Mouse (Mus musculus): ENCODE measurements at regions not wholly inside any gene's neighbourhood (a gene's known extent, or its start where the extent isn't known, plus 50 kb on each side); places are given as distances from the start of the nearest gene placed in this dataset.
A peak's percentile ranks its signal among the peaks of the same experiment; 100 is the strongest.

- no peak for DNase-seq (ENCODE audit: low spot score)
- ATAC-seq (ENCODE audit: low read depth), result no peak
- Histone ChIP-seq H3K9ac (ENCODE audit: low read depth, low read length) (no peak overlapping the region), H3K36me3 (ENCODE audit: control insufficient read depth, insufficient read depth, low read length) (no peaks in the 10 kb centered on the region), H3K4me2 (ENCODE audit: low read depth, low read length) (no peak overlapping the region), H3K9me3 (ENCODE audit: control insufficient read depth, low read length) (no peaks in the 10 kb centered on the region), H3K27ac (replicated peaks; ENCODE audit: low read depth, low read length) (no peak overlapping the region), H3K4me3 (ENCODE audit: low read depth, low read length) (no peak overlapping the region), H3K4me1 (ENCODE audit: control insufficient read depth, insufficient read depth, low read length) (peaks cover 25% of the 10 kb centered on the region), H3K27me3 (replicated peaks; ENCODE audit: control insufficient read depth, insufficient read depth, low read length) (no peaks in the 10 kb centered on the region)
- 50% methylated on average over 5 of the region's 5 CpGs for WGBS
Measured at GRCm38 (mm10) chr15:93732825-93733224, 137.1 kb upstream of the Prickle1 start.

- H3K36me3 ChIP-seq (ENCODE audit: control insufficient read depth, insufficient read depth, low read length), result no peaks in the 10 kb centered on the region
- 42% methylated on average over 6 of the region's 6 CpGs for WGBS
- no peaks in the 10 kb centered on the region for H3K9me3 ChIP-seq (ENCODE audit: control insufficient read depth, low read length)
- no peak overlapping the region for H3K4me2 ChIP-seq (ENCODE audit: low read depth, low read length)
- no peak for ATAC-seq (ENCODE audit: low read depth)
- peaks cover 25% of the 10 kb centered on the region for H3K4me1 ChIP-seq (ENCODE audit: control insufficient read depth, insufficient read depth, low read length)
- no peaks in the 10 kb centered on the region for H3K27me3 ChIP-seq (replicated peaks; ENCODE audit: control insufficient read depth, insufficient read depth, low read length)
- H3K4me3 ChIP-seq (ENCODE audit: low read depth, low read length), result no peak overlapping the region
- no peak overlapping the region for H3K27ac ChIP-seq (replicated peaks; ENCODE audit: low read depth, low read length)
- H3K9ac ChIP-seq (ENCODE audit: low read depth, low read length), result no peak overlapping the region
- DNase-seq (ENCODE audit: low spot score), result no peak
Measured at GRCm38 (mm10) chr15:93731161-93731560, 135.5 kb upstream of the Prickle1 start.

GRCm38 (mm10) chr15:93715443-93715842, 119.8 kb upstream of the Prickle1 start:
- H3K9ac ChIP-seq (ENCODE audit: low read depth, low read length), result no peak overlapping the region
- H3K36me3 ChIP-seq (ENCODE audit: control insufficient read depth, insufficient read depth, low read length), result no peaks in the 10 kb centered on the region
- H3K4me3 ChIP-seq (ENCODE audit: low read depth, low read length), result no peak overlapping the region
- no peak overlapping the region for H3K27ac ChIP-seq (replicated peaks; ENCODE audit: low read depth, low read length)
- peaks cover 28% of the 10 kb centered on the region for H3K4me1 ChIP-seq (ENCODE audit: control insufficient read depth, insufficient read depth, low read length)
- 70% methylated on average over 4 of the region's 4 CpGs for WGBS
- no peak overlapping the region for H3K4me2 ChIP-seq (ENCODE audit: low read depth, low read length)
- no peaks in the 10 kb centered on the region for H3K27me3 ChIP-seq (replicated peaks; ENCODE audit: control insufficient read depth, insufficient read depth, low read length)
- DNase-seq (ENCODE audit: low spot score), result no peak
- no peak for ATAC-seq (ENCODE audit: low read depth)
- no peaks in the 10 kb centered on the region for H3K9me3 ChIP-seq (ENCODE audit: control insufficient read depth, low read length)

- Histone ChIP-seq H3K4me2 (ENCODE audit: low read depth, low read length) (no peak overlapping the region), H3K4me1 (ENCODE audit: control insufficient read depth, insufficient read depth, low read length) (peaks cover 33% of the 10 kb centered on the region), H3K4me3 (ENCODE audit: low read depth, low read length) (no peak overlapping the region), H3K27me3 (replicated peaks; ENCODE audit: control insufficient read depth, insufficient read depth, low read length) (no peaks in the 10 kb centered on the region), H3K36me3 (ENCODE audit: control insufficient read depth, insufficient read depth, low read length) (no peaks in the 10 kb centered on the region), H3K9ac (ENCODE audit: low read depth, low read length) (no peak overlapping the region), H3K27ac (replicated peaks; ENCODE audit: low read depth, low read length) (peak overlapping the region; percentile 19; the same call in 1 of the 2 replicates), H3K9me3 (ENCODE audit: control insufficient read depth, low read length) (no peaks in the 10 kb centered on the region)
- WGBS, result 55% methylated on average over 7 of the region's 7 CpGs
- DNase-seq (ENCODE audit: low spot score), result peak; percentile 82
- no peak for ATAC-seq (ENCODE audit: low read depth)
Measured at GRCm38 (mm10) chr15:93713428-93713827, 117.7 kb upstream of the Prickle1 start.

- H3K4me3 ChIP-seq (ENCODE audit: low read depth, low read length), result no peak overlapping the region
- no peaks in the 10 kb centered on the region for H3K27me3 ChIP-seq (replicated peaks; ENCODE audit: control insufficient read depth, insufficient read depth, low read length)
- WGBS, result 47% methylated on average over 10 of the region's 10 CpGs
- ATAC-seq (ENCODE audit: low read depth) (no peak), DNase-seq (ENCODE audit: low spot score) (no peak)
- peaks cover 38% of the 10 kb centered on the region for H3K4me1 ChIP-seq (ENCODE audit: control insufficient read depth, insufficient read depth, low read length)
- no peak overlapping the region for H3K4me2 ChIP-seq (ENCODE audit: low read depth, low read length)
- no peak overlapping the region for H3K27ac ChIP-seq (replicated peaks; ENCODE audit: low read depth, low read length)
- no peak overlapping the region for H3K9ac ChIP-seq (ENCODE audit: low read depth, low read length)
- H3K9me3 ChIP-seq (ENCODE audit: control insufficient read depth, low read length), result no peaks in the 10 kb centered on the region
- no peaks in the 10 kb centered on the region for H3K36me3 ChIP-seq (ENCODE audit: control insufficient read depth, insufficient read depth, low read length)
Measured at GRCm38 (mm10) chr15:93712594-93712993, 116.9 kb upstream of the Prickle1 start.

GRCm38 (mm10) chr15:93711150-93711784, 115.6 kb upstream of the Prickle1 start:
- Histone ChIP-seq H3K27me3 (replicated peaks; ENCODE audit: control insufficient read depth, insufficient read depth, low read length) (no peaks in the 10 kb centered on the region), H3K4me3 (ENCODE audit: low read depth, low read length) (no peak overlapping the region), H3K4me1 (ENCODE audit: control insufficient read depth, insufficient read depth, low read length) (peaks cover 48% of the 10 kb centered on the region), H3K36me3 (ENCODE audit: control insufficient read depth, insufficient read depth, low read length) (no peaks in the 10 kb centered on the region), H3K9me3 (ENCODE audit: control insufficient read depth, low read length) (no peaks in the 10 kb centered on the region), H3K9ac (ENCODE audit: low read depth, low read length) (no peak overlapping the region), H3K4me2 (ENCODE audit: low read depth, low read length) (no peak overlapping the region), H3K27ac (replicated peaks; ENCODE audit: low read depth, low read length) (no peak overlapping the region)
- no peak for ATAC-seq (ENCODE audit: low read depth)
- DNase-seq (ENCODE audit: low spot score), result no peak
- 82% methylated on average over 13 of the region's 13 CpGs for WGBS

- DNase-seq (ENCODE audit: low spot score) (no peak), ATAC-seq (ENCODE audit: low read depth) (no peak)
- Histone ChIP-seq H3K27me3 (replicated peaks; ENCODE audit: control insufficient read depth, insufficient read depth, low read length) (no peaks in the 10 kb centered on the region), H3K36me3 (ENCODE audit: control insufficient read depth, insufficient read depth, low read length) (no peaks in the 10 kb centered on the region), H3K4me1 (ENCODE audit: control insufficient read depth, insufficient read depth, low read length) (peaks cover 50% of the 10 kb centered on the region), H3K9me3 (ENCODE audit: control insufficient read depth, low read length) (no peaks in the 10 kb centered on the region), H3K9ac (ENCODE audit: low read depth, low read length) (no peak overlapping the region), H3K4me2 (ENCODE audit: low read depth, low read length) (no peak overlapping the region), H3K4me3 (ENCODE audit: low read depth, low read length) (no peak overlapping the region), H3K27ac (replicated peaks; ENCODE audit: low read depth, low read length) (no peak overlapping the region)
- WGBS, result 89% methylated on average over 15 of the region's 15 CpGs
Measured at GRCm38 (mm10) chr15:93710493-93711149, 114.9 kb upstream of the Prickle1 start.

GRCm38 (mm10) chr15:93706366-93706930, 110.8 kb upstream of the Prickle1 start:
- DNase-seq (ENCODE audit: low spot score), result peak; percentile 91
- peak; percentile 88 for ATAC-seq (ENCODE audit: low read depth)
- WGBS, result 29% methylated on average over 11 of the region's 11 CpGs

More at GRCm38 (mm10) chr15:93706366-93706930, 110.8 kb upstream of the Prickle1 start:
- Histone ChIP-seq H3K36me3 (ENCODE audit: control insufficient read depth, insufficient read depth, low read length) (no peaks in the 10 kb centered on the region), H3K4me3 (ENCODE audit: low read depth, low read length) (no peak overlapping the region), H3K27me3 (replicated peaks; ENCODE audit: control insufficient read depth, insufficient read depth, low read length) (no peaks in the 10 kb centered on the region), H3K4me2 (ENCODE audit: low read depth, low read length) (no peak overlapping the region), H3K27ac (replicated peaks; ENCODE audit: low read depth, low read length) (peak overlapping the region; percentile 49), H3K9ac (ENCODE audit: low read depth, low read length) (no peak overlapping the region), H3K4me1 (ENCODE audit: control insufficient read depth, insufficient read depth, low read length) (peaks cover 31% of the 10 kb centered on the region), H3K9me3 (ENCODE audit: control insufficient read depth, low read length) (no peaks in the 10 kb centered on the region)
